Mouse (Mus musculus) cerebellum, adult 2 months (tissue): ENCODE results near the gene Syt16.

Experiments used
- CTCF ChIP-seq: fragments of 200-500 bp; IDR thresholded peaks from 2 replicates; pipeline ENCODE4 v1.5.1; 2011; ENCODE audit warnings: low read depth, mild to moderate bottlenecking, control low read depth, low read length, moderate library complexity, borderline replicate concordance; ENCODE audit not compliant: insufficient read depth
- POLR2A ChIP-seq: fragments of 200-500 bp; IDR thresholded peaks from 2 replicates; pipeline ENCODE4 v1.6.1; 2011; ENCODE audit warnings: low read length, control low read depth, borderline replicate concordance; ENCODE audit not compliant: insufficient read depth

- TF ChIP-seq CTCF = no peak
- TF ChIP-seq POLR2A = no peak
Measured at GRCm38 (mm10) chr12:74173902-74174301, 176.4 kb downstream of the Syt16 start.
